Mouse (Mus musculus): ENCODE measurements around the gene Rab15. TPM values are rescaled to one million over a fixed set of nuclear protein-coding genes. Genes with fewer than 3 reads are reported as not detected.
A peak's percentile ranks its signal among the peaks of the same experiment; 100 is the strongest.

Rab15 gene
- total and polyA plus RNA-seq, 2 experiments from 2014 or later: 1.1 to 1.7 TPM

DNA sequence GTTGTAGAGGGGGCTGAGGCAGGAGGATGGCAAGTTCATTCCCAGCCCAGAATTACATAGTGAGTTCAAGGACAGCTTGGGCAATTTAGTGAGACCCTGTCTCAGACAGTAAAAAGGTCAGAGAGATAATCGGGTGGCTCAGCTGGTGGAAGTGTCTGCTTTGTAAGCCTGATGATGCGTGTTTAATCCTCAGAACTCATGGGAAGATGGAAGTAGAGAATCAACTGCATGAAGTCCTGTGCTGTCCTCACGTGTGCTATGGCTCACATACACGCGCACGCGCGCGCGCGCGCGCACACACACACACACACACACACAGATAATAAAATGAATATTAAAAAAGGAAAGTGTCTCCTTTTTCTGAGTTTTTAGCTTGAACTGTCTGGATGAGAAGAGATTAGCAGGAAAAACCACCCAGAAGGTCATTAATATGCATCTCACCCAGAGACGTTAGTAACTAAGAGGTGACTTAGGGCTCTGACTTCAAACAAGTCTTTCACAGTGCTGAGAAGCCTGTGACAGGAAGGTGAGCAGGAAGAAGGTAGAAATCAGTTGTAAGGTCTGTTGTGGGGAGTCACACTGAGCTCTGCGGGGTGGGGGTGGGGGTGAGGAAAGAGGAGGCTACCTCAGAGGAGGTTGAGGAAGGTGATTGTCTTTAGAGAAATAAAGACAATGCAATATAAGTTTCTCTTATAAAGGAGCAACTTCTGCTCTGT lies 21.8 kb upstream of the Rab15 start:
- Histone ChIP-seq H3K27ac (ENCODE audit: low read depth) (no peak overlapping the region), H3K4me1 (ENCODE audit: control insufficient read depth, insufficient read depth) (no peaks in the 10 kb centered on the region), H3K36me3 (replicated peaks; ENCODE audit: control insufficient read depth, insufficient read depth, low read length) (no peaks in the 10 kb centered on the region), H3K9ac (replicated peaks; ENCODE audit: low read depth, low read length) (no peak overlapping the region), H3K27me3 (ENCODE audit: control insufficient read depth, insufficient read depth, low read length) (no peaks in the 10 kb centered on the region), H3K4me2 (ENCODE audit: low read depth, low read length) (no peak overlapping the region), H3K4me3 (ENCODE audit: low read depth, low read length) (no peak overlapping the region), H3K9me3 (replicated peaks; ENCODE audit: control insufficient read depth, low read length) (no peaks in the 10 kb centered on the region)
- no peak for TF ChIP-seq EP300 (IDR thresholded peaks at IDR 0.05; ENCODE audit: low read depth)
- no peak for TF ChIP-seq CTCF (IDR thresholded peaks at IDR 0.05; ENCODE audit: low read depth)
- no peak for ATAC-seq (ENCODE audit: insufficient read depth, low read depth)
- no peak for DNase-seq (ENCODE audit: low spot score)
- 86% methylated on average over 15 of the region's 15 CpGs for WGBS

DNA sequence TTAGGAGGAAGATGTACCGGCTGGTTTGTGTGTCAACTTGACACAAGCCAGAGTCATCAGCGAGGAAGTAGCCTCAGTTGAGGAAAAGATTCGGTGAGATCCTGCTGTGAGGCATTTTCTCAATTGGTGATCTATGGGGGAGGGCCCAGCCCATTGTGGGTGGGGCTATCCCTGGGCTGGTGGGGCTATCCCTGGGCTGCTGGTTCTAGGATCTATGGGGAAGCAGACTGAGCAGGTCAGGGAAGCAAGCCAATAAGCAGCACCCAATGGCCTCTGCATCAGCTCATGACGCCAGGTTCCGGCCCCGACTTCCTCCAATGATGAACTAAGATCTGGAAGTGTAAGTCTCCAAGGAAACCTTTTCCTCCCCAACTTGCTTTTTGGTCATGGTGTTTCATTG lies 17.4 kb upstream of the Rab15 start:
- WGBS: 60% methylated on average over 6 of the region's 6 CpGs
- H3K27me3 ChIP-seq (ENCODE audit: control insufficient read depth, insufficient read depth, low read length): no peaks in the 10 kb centered on the region
- no peak overlapping the region for H3K9ac ChIP-seq (replicated peaks; ENCODE audit: low read depth, low read length)
- no peak for DNase-seq (ENCODE audit: low spot score)
- H3K4me2 ChIP-seq (ENCODE audit: low read depth, low read length): no peak overlapping the region
- no peaks in the 10 kb centered on the region for H3K9me3 ChIP-seq (replicated peaks; ENCODE audit: control insufficient read depth, low read length)
- no peak overlapping the region for H3K4me3 ChIP-seq (ENCODE audit: low read depth, low read length)
- no peaks in the 10 kb centered on the region for H3K36me3 ChIP-seq (replicated peaks; ENCODE audit: control insufficient read depth, insufficient read depth, low read length)
- no peak overlapping the region for H3K27ac ChIP-seq (ENCODE audit: low read depth)
- peaks cover 9% of the 10 kb centered on the region for H3K4me1 ChIP-seq (ENCODE audit: control insufficient read depth, insufficient read depth)
- ATAC-seq (ENCODE audit: insufficient read depth, low read depth): no peak
- no peak for TF ChIP-seq CTCF (IDR thresholded peaks at IDR 0.05; ENCODE audit: low read depth)
- no peak for TF ChIP-seq EP300 (IDR thresholded peaks at IDR 0.05; ENCODE audit: low read depth)

DNA sequence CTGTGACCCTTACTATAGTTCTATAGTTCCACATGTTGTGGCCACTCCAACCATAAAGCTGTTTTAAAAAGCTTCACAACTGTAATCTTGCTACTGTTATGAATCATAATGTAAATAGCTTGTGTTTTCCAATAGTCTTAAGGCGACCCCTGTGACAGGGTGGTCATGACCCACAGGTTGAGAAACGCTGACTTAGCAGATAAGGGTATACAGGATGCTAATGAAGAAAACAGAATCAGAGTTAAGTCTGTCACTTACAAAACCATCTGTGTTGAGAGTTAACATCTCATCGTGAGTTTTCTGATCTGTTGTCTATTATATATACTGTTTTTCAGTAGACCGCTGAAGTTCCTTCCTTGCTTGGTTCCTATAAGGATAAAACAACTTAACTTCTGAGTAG lies 16.6 kb upstream of the Rab15 start:
- Histone ChIP-seq H3K9ac (replicated peaks; ENCODE audit: low read depth, low read length) (no peak overlapping the region), H3K4me1 (ENCODE audit: control insufficient read depth, insufficient read depth) (peaks cover 9% of the 10 kb centered on the region), H3K27me3 (ENCODE audit: control insufficient read depth, insufficient read depth, low read length) (no peaks in the 10 kb centered on the region), H3K9me3 (replicated peaks; ENCODE audit: control insufficient read depth, low read length) (no peaks in the 10 kb centered on the region), H3K36me3 (replicated peaks; ENCODE audit: control insufficient read depth, insufficient read depth, low read length) (no peaks in the 10 kb centered on the region), H3K27ac (ENCODE audit: low read depth) (no peak overlapping the region), H3K4me3 (ENCODE audit: low read depth, low read length) (no peak overlapping the region), H3K4me2 (ENCODE audit: low read depth, low read length) (no peak overlapping the region)
- DNase-seq (ENCODE audit: low spot score) (no peak), ATAC-seq (ENCODE audit: insufficient read depth, low read depth) (no peak)
- no peak for TF ChIP-seq CTCF (IDR thresholded peaks at IDR 0.05; ENCODE audit: low read depth)
- no peak for TF ChIP-seq EP300 (IDR thresholded peaks at IDR 0.05; ENCODE audit: low read depth)
- 85% methylated on average over 4 of the region's 4 CpGs for WGBS

DNA sequence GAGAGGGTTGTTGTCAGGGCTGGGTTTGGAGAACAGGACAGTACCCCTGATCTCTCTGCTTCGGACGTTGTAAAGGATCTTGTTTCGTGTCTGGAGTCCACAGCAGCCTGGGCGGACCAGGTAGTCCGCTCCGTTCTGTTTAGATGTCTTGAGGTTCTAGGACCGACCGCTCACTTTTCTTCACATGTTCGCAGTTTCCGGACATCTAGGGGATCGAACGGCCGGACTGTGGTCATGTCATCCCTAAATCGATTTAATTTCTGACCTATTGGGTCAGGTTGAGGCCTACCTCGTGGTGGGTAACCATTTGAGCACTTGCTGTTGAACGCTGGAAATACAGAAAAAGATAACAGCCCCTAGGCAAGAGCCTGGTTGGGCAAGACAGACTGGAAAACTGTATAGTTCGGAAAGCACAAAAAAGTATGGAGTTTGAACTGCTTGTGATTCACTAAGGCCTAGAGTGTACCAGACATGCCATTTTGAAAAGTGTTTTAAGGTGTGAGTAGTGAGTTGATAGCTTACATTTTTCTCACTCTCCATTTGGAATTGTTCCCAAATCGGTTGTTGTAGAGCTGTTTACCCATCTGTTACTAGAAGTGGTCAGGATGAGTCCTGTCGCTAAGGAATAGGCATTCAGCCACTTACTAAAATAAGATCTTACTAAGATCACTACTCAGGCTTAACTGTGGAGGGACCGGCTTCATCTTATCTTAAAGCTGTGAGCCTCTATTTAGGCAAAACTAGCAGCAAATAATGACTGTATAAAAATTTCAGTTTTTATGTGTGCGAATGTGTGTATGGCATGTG lies 15.3 kb upstream of the Rab15 start:
- Histone ChIP-seq H3K4me2 (ENCODE audit: low read depth, low read length) (peak overlapping the region; percentile 75), H3K9me3 (replicated peaks; ENCODE audit: control insufficient read depth, low read length) (no peaks in the 10 kb centered on the region), H3K4me1 (ENCODE audit: control insufficient read depth, insufficient read depth) (peaks cover 9% of the 10 kb centered on the region), H3K27ac (ENCODE audit: low read depth) (peak overlapping the region; percentile 44; the same call in 1 of the 2 replicates), H3K27me3 (ENCODE audit: control insufficient read depth, insufficient read depth, low read length) (no peaks in the 10 kb centered on the region), H3K4me3 (ENCODE audit: low read depth, low read length) (peak overlapping the region; percentile 69), H3K9ac (replicated peaks; ENCODE audit: low read depth, low read length) (peak overlapping the region; percentile 66), H3K36me3 (replicated peaks; ENCODE audit: control insufficient read depth, insufficient read depth, low read length) (no peaks in the 10 kb centered on the region)
- DNase-seq (ENCODE audit: low spot score) (no peak), ATAC-seq (ENCODE audit: insufficient read depth, low read depth) (no peak)
- 10% methylated on average over 21 of the region's 21 CpGs for WGBS
- no peak for TF ChIP-seq EP300 (IDR thresholded peaks at IDR 0.05; ENCODE audit: low read depth)
- TF ChIP-seq CTCF (IDR thresholded peaks at IDR 0.05; ENCODE audit: low read depth): no peak

DNA sequence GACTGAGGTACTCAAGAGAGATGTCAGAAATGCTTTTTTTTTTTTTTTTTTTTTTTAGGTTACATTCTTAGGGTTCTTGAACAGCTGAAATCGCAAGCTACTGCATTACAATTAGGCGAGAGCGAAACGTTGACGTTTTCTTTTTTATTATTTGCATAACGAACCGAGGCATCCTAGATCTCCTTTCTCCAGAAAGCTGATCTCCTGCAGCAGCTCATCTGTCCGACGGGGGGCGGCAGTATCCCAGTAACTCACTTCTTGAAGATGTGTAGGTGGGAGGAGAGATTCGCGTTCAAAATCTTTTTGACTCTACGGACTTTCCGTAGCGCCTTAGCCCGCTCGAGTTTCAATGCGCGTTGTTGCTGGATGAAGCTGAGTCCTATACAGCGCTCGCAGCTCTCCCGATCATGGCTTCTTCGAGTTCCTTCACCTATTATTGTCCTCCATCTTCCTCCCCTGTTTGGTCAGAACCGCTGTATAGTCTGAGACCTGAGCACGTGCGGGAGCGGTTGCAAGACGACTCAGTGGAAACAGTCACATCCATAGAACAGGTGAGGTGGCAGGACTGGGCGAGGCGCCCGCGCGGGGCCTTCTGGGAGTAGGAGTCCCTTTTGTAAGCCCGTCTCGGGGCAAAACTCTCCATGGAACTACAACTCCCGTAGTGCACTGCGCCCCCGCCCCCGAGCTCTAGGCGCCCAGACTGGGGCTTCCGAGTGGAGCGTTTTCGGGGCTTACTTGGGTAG lies 14.6 kb upstream of the Rab15 start:
- H3K9ac ChIP-seq (replicated peaks; ENCODE audit: low read depth, low read length): peak overlapping the region; percentile 66
- peak overlapping the region; percentile 44; the same call in 1 of the 2 replicates for H3K27ac ChIP-seq (ENCODE audit: low read depth)
- H3K36me3 ChIP-seq (replicated peaks; ENCODE audit: control insufficient read depth, insufficient read depth, low read length): no peaks in the 10 kb centered on the region
- H3K4me2 ChIP-seq (ENCODE audit: low read depth, low read length): peak overlapping the region; percentile 75
- H3K4me1 ChIP-seq (ENCODE audit: control insufficient read depth, insufficient read depth): peaks cover 9% of the 10 kb centered on the region
- peak; percentile 83 for TF ChIP-seq CTCF (IDR thresholded peaks at IDR 0.05; ENCODE audit: low read depth)
- no peak for TF ChIP-seq EP300 (IDR thresholded peaks at IDR 0.05; ENCODE audit: low read depth)
- DNase-seq (ENCODE audit: low spot score) (peak; percentile 96), ATAC-seq (ENCODE audit: insufficient read depth, low read depth) (peak; percentile 99)
- H3K4me3 ChIP-seq (ENCODE audit: low read depth, low read length): peak overlapping the region; percentile 69
- H3K9me3 ChIP-seq (replicated peaks; ENCODE audit: control insufficient read depth, low read length): no peaks in the 10 kb centered on the region
- under 1% methylated on average over 43 of the region's 43 CpGs for WGBS
- H3K27me3 ChIP-seq (ENCODE audit: control insufficient read depth, insufficient read depth, low read length): no peaks in the 10 kb centered on the region

Data from heart, postnatal 0 days (tissue).